Mouse (Mus musculus): ENCODE measurements around the gene Gls2. TPM values are rescaled to one million over a fixed set of nuclear protein-coding genes. Genes with fewer than 3 reads are reported as not detected.

Gene Gls2
- total RNA-seq, 2 experiments from 2014 or later = 20.1 to 21.0 TPM

GRCm38 (mm10) chr10:128227592-128227991, 33.3 kb downstream of the Gls2 start:
- TF ChIP-seq CTCF (conservative IDR thresholded peaks at IDR 0.05) = no peak
- DNase-seq (ENCODE audit: low spot score in 2 of 2) = no peak
- Histone ChIP-seq H3K27ac (no peak overlapping the region), H3K4me3 (no peak overlapping the region)

GRCm38 (mm10) chr10:128228009-128228408, 33.8 kb downstream of the Gls2 start:
- Histone ChIP-seq H3K4me3 (no peak overlapping the region), H3K27ac (no peak overlapping the region)
- DNase-seq (ENCODE audit: low spot score in 2 of 2) = no peak
- no peak for TF ChIP-seq CTCF (conservative IDR thresholded peaks at IDR 0.05)

GRCm38 (mm10) chr10:128230582-128230981, 36.3 kb downstream of the Gls2 start:
- H3K27ac ChIP-seq = no peak overlapping the region
- no peak for DNase-seq (ENCODE audit: low spot score in 2 of 2)
- no peak for TF ChIP-seq CTCF (conservative IDR thresholded peaks at IDR 0.05)
- H3K4me3 ChIP-seq = no peak overlapping the region

GRCm38 (mm10) chr10:128231146-128231545, 36.9 kb downstream of the Gls2 start:
- Histone ChIP-seq H3K27ac (peak overlapping the region; percentile 92), H3K4me3 (peak overlapping the region; percentile 85)
- DNase-seq (ENCODE audit: low spot score in 2 of 2) = no peak
- no peak for TF ChIP-seq CTCF (conservative IDR thresholded peaks at IDR 0.05)

GRCm38 (mm10) chr10:128231697-128232419, 37.6 kb downstream of the Gls2 start, which contains the start of gene Timeless:
Gene Timeless, plus strand, starts transcription at chr10:128232065.
- no peak for TF ChIP-seq CTCF (conservative IDR thresholded peaks at IDR 0.05)
- Histone ChIP-seq H3K27ac (peak within 1 kb of the TSS; percentile 92), H3K4me3 (peak within 1 kb of the TSS; percentile 85)
- peak; percentile 73 to 83 for DNase-seq (ENCODE audit: low spot score in 2 of 2)

GRCm38 (mm10) chr10:128232420-128232985, 38.2 kb downstream of the Gls2 start:
- H3K4me3 ChIP-seq = peak overlapping the region; percentile 85
- peak; percentile 89 for TF ChIP-seq CTCF (conservative IDR thresholded peaks at IDR 0.05)

GRCm38 (mm10) chr10:128236321-128236720, 42.1 kb downstream of the Gls2 start:
- no peak for DNase-seq (ENCODE audit: low spot score in 2 of 2)
- H3K27ac ChIP-seq = no peak overlapping the region
- H3K4me3 ChIP-seq = no peak overlapping the region
- no peak for TF ChIP-seq CTCF (conservative IDR thresholded peaks at IDR 0.05)

More at GRCm38 (mm10) chr10:128232420-128232985, 38.2 kb downstream of the Gls2 start:
- H3K27ac ChIP-seq = peak overlapping the region; percentile 92
- DNase-seq (ENCODE audit: low spot score in 2 of 2) = peak; percentile 65 to 66

- H3K4me3 ChIP-seq = no peak overlapping the region
- peak in 1 of 2 experiments; percentile 3 for DNase-seq (ENCODE audit: low spot score in 2 of 2)
- no peak overlapping the region for H3K27ac ChIP-seq
- TF ChIP-seq CTCF (conservative IDR thresholded peaks at IDR 0.05) = no peak
Observed at GRCm38 (mm10) chr10:128237807-128238480, 43.7 kb downstream of the Gls2 start.

- no peak for DNase-seq (ENCODE audit: low spot score in 2 of 2)
- H3K27ac ChIP-seq = no peak overlapping the region
- H3K4me3 ChIP-seq = no peak overlapping the region
- TF ChIP-seq CTCF (conservative IDR thresholded peaks at IDR 0.05) = no peak
Observed at GRCm38 (mm10) chr10:128239140-128239539, 44.9 kb downstream of the Gls2 start.

GRCm38 (mm10) chr10:128240131-128240530, 45.9 kb downstream of the Gls2 start:
- TF ChIP-seq CTCF (conservative IDR thresholded peaks at IDR 0.05) = no peak
- H3K4me3 ChIP-seq = no peak overlapping the region
- no peak overlapping the region for H3K27ac ChIP-seq
- no peak for DNase-seq (ENCODE audit: low spot score in 2 of 2)

GRCm38 (mm10) chr10:128243252-128243651, 49.0 kb downstream of the Gls2 start:
- Histone ChIP-seq H3K27ac (no peak overlapping the region), H3K4me3 (no peak overlapping the region)
- DNase-seq (ENCODE audit: low spot score in 2 of 2) = no peak
- no peak for TF ChIP-seq CTCF (conservative IDR thresholded peaks at IDR 0.05)

- Histone ChIP-seq H3K27ac (no peak overlapping the region), H3K4me3 (no peak overlapping the region)
- TF ChIP-seq CTCF (conservative IDR thresholded peaks at IDR 0.05) = no peak
- no peak for DNase-seq (ENCODE audit: low spot score in 2 of 2)
Observed at GRCm38 (mm10) chr10:128244121-128244520, 49.9 kb downstream of the Gls2 start.

- Histone ChIP-seq H3K27ac (peak overlapping the region; percentile 32; the same call in 1 of the 2 replicates), H3K4me3 (no peak overlapping the region)
- TF ChIP-seq CTCF (conservative IDR thresholded peaks at IDR 0.05) = no peak
- DNase-seq (ENCODE audit: low spot score in 2 of 2) = no peak
Observed at GRCm38 (mm10) chr10:128247020-128247732, 52.9 kb downstream of the Gls2 start.

Measured in layer of hippocampus, adult 2 months (tissue).